Mouse (Mus musculus) midbrain, embryonic 15.5 days (tissue): ENCODE data around the gene Gm10639. TPM values are rescaled to one million over a fixed set of nuclear protein-coding genes. Genes with fewer than 3 reads are reported as not detected.
"Not testable (repeated sequence)": the region's sequence is repeated elsewhere in the genome, so short reads cannot be mapped to it uniquely, and the experiment has no call there.

Experiments
- ATAC-seq: fragments of 200-750 bp; cut with Nextera tagmentation; replicated peaks from 2 replicates; pipeline ENCODE4 v1.8.0; 2017; ENCODE audit warnings: moderate TSS enrichment
- H3K27ac ChIP-seq: fragments of 300-500 bp; sonication (generic); 2 replicates; pipeline ENCODE4 v1.5.1; 2015; ENCODE audit warnings: mild to moderate bottlenecking, inconsistent platforms
- H3K27me3 ChIP-seq: fragments of 300-500 bp; sonication (generic); replicated peaks from 2 replicates; pipeline ENCODE4 v1.6.1; 2015; ENCODE audit warnings: inconsistent platforms
- H3K36me3 ChIP-seq: fragments of 300-500 bp; sonication (generic); replicated peaks from 2 replicates; pipeline ENCODE4 v1.6.1; 2015; ENCODE audit warnings: inconsistent platforms
- H3K4me1 ChIP-seq: fragments of 300-500 bp; sonication (generic); 2 replicates; pipeline ENCODE4 v1.6.1; 2015; ENCODE audit warnings: inconsistent platforms
- H3K4me2 ChIP-seq: fragments of 300-500 bp; sonication (generic); 2 replicates; pipeline ENCODE4 v1.6.1; 2015; ENCODE audit warnings: inconsistent platforms, mild to moderate bottlenecking, moderate library complexity
- H3K4me3 ChIP-seq: fragments of 300-500 bp; sonication (generic); 2 replicates; pipeline ENCODE4 v1.5.1; 2015; ENCODE audit warnings: mild to moderate bottlenecking, inconsistent platforms
- H3K9ac ChIP-seq: fragments of 300-500 bp; sonication (generic); 2 replicates; pipeline ENCODE4 v1.6.1; 2015; ENCODE audit warnings: mild to moderate bottlenecking, inconsistent platforms
- H3K9me3 ChIP-seq: fragments of 300-500 bp; sonication (generic); 2 replicates; pipeline ENCODE4 v1.6.1; 2016; ENCODE audit warnings: inconsistent platforms
- WGBS: fragments of 180-500 bp; shearing (Covaris S2); methylation state at CpG from one replicate; pipeline ENCODE4 v1.1.7; 2015; ENCODE audit warnings: mixed read lengths; 5-methylcytosine and 5-hydroxymethylcytosine counted together
- polyA plus RNA-seq: library from polyadenylated mRNA; unstranded; fragments of >200 nt; fragmentation: Nextera tagmentation; extraction: Ambion mirVana; gene quantifications from 2 replicates; pipeline ENCODE4 v1.2.1, GENCODE M21; 2015

Gm10639 gene
- polyA plus RNA-seq, 1 experiment from 2014 or later = not detected

GRCm38 (mm10) chr9:78308122-78308521, 18.4 kb downstream of the Gm10639 start:
- H3K9ac ChIP-seq, H3K4me3 ChIP-seq, H3K27me3 ChIP-seq, H3K9me3 ChIP-seq, H3K4me2 ChIP-seq, H3K36me3 ChIP-seq, H3K4me1 ChIP-seq, ATAC-seq, H3K27ac ChIP-seq: not testable (repeated sequence)
- 81% methylated on average over 3 of the region's 3 CpGs for WGBS

- Histone ChIP-seq H3K4me2 (no peak within 1 kb of the TSS), H3K9me3 (no peaks in the 10 kb centered on the region), H3K27ac (no peak within 1 kb of the TSS), H3K4me3 (no peak within 1 kb of the TSS), H3K36me3 (no peaks in the 10 kb centered on the region), H3K9ac (no peak within 1 kb of the TSS), H3K27me3 (no peaks in the 10 kb centered on the region), H3K4me1 (no peaks in the 10 kb centered on the region)
- ATAC-seq = no peak
- 74% methylated on average over 2 of the region's 2 CpGs for WGBS
Measured at GRCm38 (mm10) chr9:78314696-78315095, 25.0 kb downstream of the Gm10639 start, which contains the start of gene Omt2a. Gene Omt2a (minus strand): TSS chr9:78314796.

GRCm38 (mm10) chr9:78319499-78319898, 29.8 kb downstream of the Gm10639 start:
- Histone ChIP-seq H3K27me3 (no peaks in the 10 kb centered on the region), H3K4me1 (no peaks in the 10 kb centered on the region), H3K9ac (no peak overlapping the region), H3K36me3 (no peaks in the 10 kb centered on the region), H3K9me3 (no peaks in the 10 kb centered on the region), H3K27ac (no peak overlapping the region), H3K4me2 (no peak overlapping the region), H3K4me3 (no peak overlapping the region)
- ATAC-seq = no peak
- WGBS = 40% methylated on average over 1 of the region's 1 CpGs

- H3K9ac ChIP-seq, H3K4me2 ChIP-seq, H3K9me3 ChIP-seq, H3K27me3 ChIP-seq, H3K36me3 ChIP-seq, H3K4me3 ChIP-seq, H3K4me1 ChIP-seq, H3K27ac ChIP-seq, ATAC-seq: not testable (repeated sequence)
- 67% methylated on average over 1 of the region's 1 CpGs for WGBS
Measured at GRCm38 (mm10) chr9:78327289-78327688, 37.6 kb downstream of the Gm10639 start, which contains the start of gene Omt2b. Gene Omt2b (plus strand): TSS chr9:78327589.

- H3K4me2 ChIP-seq, H3K27me3 ChIP-seq, H3K27ac ChIP-seq, H3K36me3 ChIP-seq, ATAC-seq, H3K9me3 ChIP-seq, H3K4me1 ChIP-seq, H3K4me3 ChIP-seq, H3K9ac ChIP-seq: not testable (repeated sequence)
Measured at GRCm38 (mm10) chr9:78337050-78337449, 47.3 kb downstream of the Gm10639 start.

- ATAC-seq = peak; percentile 63
- not testable (repeated sequence) for H3K27me3 ChIP-seq, H3K9me3 ChIP-seq, H3K4me3 ChIP-seq, H3K9ac ChIP-seq, H3K4me1 ChIP-seq, H3K36me3 ChIP-seq, H3K27ac ChIP-seq
- peak overlapping the region; percentile 24; the same call in 1 of the 2 replicates for H3K4me2 ChIP-seq
- 10% methylated on average over 8 of the region's 8 CpGs for WGBS
Measured at GRCm38 (mm10) chr9:78340324-78340723, 50.6 kb downstream of the Gm10639 start.

- not testable (repeated sequence) for H3K27me3 ChIP-seq, ATAC-seq, H3K9me3 ChIP-seq, H3K4me1 ChIP-seq, H3K36me3 ChIP-seq, H3K27ac ChIP-seq, H3K9ac ChIP-seq, H3K4me2 ChIP-seq, H3K4me3 ChIP-seq
- WGBS = 90% methylated on average over 4 of the region's 4 CpGs
Measured at GRCm38 (mm10) chr9:78342494-78342893, 52.8 kb downstream of the Gm10639 start.

GRCm38 (mm10) chr9:78343055-78343454, 53.3 kb downstream of the Gm10639 start:
- 90% methylated on average over 9 of the region's 9 CpGs for WGBS
- not testable (repeated sequence) for H3K4me3 ChIP-seq, H3K9me3 ChIP-seq, H3K9ac ChIP-seq, H3K4me2 ChIP-seq, H3K27me3 ChIP-seq, H3K4me1 ChIP-seq, H3K36me3 ChIP-seq, ATAC-seq, H3K27ac ChIP-seq

GRCm38 (mm10) chr9:78345235-78345634, 55.5 kb downstream of the Gm10639 start:
- H3K27me3 ChIP-seq, H3K27ac ChIP-seq, H3K4me3 ChIP-seq, H3K9ac ChIP-seq, H3K9me3 ChIP-seq, H3K36me3 ChIP-seq, H3K4me1 ChIP-seq, ATAC-seq, H3K4me2 ChIP-seq: not testable (repeated sequence)
- 69% methylated on average over 4 of the region's 4 CpGs for WGBS

GRCm38 (mm10) chr9:78347004-78347403, 57.3 kb downstream of the Gm10639 start:
- Histone ChIP-seq H3K9ac (no peak overlapping the region), H3K27me3 (no peaks in the 10 kb centered on the region), H3K4me1 (no peaks in the 10 kb centered on the region), H3K4me3 (no peak overlapping the region), H3K36me3 (no peaks in the 10 kb centered on the region), H3K9me3 (no peaks in the 10 kb centered on the region), H3K4me2 (no peak overlapping the region), H3K27ac (no peak overlapping the region)
- WGBS = 76% methylated on average over 3 of the region's 3 CpGs
- no peak for ATAC-seq

GRCm38 (mm10) chr9:78348206-78349004, 58.7 kb downstream of the Gm10639 start:
- not testable (repeated sequence) for H3K4me3 ChIP-seq, ATAC-seq, H3K27me3 ChIP-seq, H3K4me2 ChIP-seq, H3K36me3 ChIP-seq, H3K9ac ChIP-seq, H3K4me1 ChIP-seq, H3K9me3 ChIP-seq, H3K27ac ChIP-seq
- 79% methylated on average over 6 of the region's 6 CpGs for WGBS

GRCm38 (mm10) chr9:78349141-78349540, 59.4 kb downstream of the Gm10639 start:
- H3K36me3 ChIP-seq, H3K9ac ChIP-seq, H3K27ac ChIP-seq, H3K4me2 ChIP-seq, H3K9me3 ChIP-seq, H3K4me1 ChIP-seq, H3K27me3 ChIP-seq, ATAC-seq, H3K4me3 ChIP-seq: not testable (repeated sequence)
- 88% methylated on average over 3 of the region's 3 CpGs for WGBS

GRCm38 (mm10) chr9:78350007-78350406, 60.3 kb downstream of the Gm10639 start:
- ATAC-seq, H3K4me1 ChIP-seq, H3K4me3 ChIP-seq, H3K27me3 ChIP-seq, H3K36me3 ChIP-seq, H3K9me3 ChIP-seq, H3K4me2 ChIP-seq, H3K27ac ChIP-seq, H3K9ac ChIP-seq: not testable (repeated sequence)
